Mouse (Mus musculus): ENCODE measurements around the gene Ripor3.

Ripor3 gene

GRCm38 (mm10) chr2:167957539-167957938 lies 52.9 kb downstream of the Ripor3 start:
- in situ Hi-C loops (cut with MboI), result no loop called here

DNA sequence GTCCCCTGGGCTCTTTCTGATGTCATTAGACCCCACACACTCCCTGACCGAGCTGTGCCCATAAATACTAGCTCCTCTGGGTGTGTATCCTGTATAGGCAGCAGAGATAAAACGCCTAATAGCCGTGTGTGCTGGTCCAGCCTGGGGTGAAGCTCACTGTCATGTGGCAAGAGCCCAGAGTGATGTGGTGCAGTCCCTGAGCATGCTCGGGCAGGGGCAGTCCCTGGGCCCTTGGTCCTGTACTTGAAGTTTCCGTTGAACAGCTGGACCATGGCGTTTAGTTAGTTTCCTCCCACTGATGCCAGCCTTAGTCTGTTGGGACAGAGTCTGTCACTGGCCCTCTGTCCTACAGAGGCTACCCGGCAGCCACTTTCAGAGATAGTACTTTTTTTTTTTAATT lies 55.5 kb downstream of the Ripor3 start:
- in situ Hi-C loops (cut with MboI), result no loop called here

- in situ Hi-C loops (cut with MboI), result no loop called here
Observed at GRCm38 (mm10) chr2:167953819-167954218, 56.6 kb downstream of the Ripor3 start.

- in situ Hi-C loops (cut with MboI), result no loop called here
Observed at GRCm38 (mm10) chr2:167951301-167952211, 58.9 kb downstream of the Ripor3 start.

DNA sequence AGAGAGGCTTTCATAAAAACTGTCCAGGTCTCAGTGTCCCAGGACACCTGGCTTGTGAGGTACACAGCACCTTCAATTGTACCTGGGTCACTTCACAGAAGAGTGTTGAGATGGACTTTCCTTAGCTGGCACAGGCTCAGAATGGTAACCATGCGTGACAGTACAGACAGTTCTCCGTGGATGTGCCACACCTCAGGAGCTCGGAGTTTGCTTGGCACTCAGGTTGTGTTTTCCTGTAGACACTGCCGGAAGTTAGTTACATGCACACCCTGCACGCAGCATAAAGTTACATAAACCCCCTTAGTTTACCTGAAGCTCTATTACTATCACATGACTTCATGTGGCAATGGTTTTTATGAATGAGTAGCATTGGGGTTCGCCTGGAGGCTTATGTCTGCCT lies 59.7 kb downstream of the Ripor3 start:
- in situ Hi-C loops (cut with MboI), result no loop called here

DNA sequence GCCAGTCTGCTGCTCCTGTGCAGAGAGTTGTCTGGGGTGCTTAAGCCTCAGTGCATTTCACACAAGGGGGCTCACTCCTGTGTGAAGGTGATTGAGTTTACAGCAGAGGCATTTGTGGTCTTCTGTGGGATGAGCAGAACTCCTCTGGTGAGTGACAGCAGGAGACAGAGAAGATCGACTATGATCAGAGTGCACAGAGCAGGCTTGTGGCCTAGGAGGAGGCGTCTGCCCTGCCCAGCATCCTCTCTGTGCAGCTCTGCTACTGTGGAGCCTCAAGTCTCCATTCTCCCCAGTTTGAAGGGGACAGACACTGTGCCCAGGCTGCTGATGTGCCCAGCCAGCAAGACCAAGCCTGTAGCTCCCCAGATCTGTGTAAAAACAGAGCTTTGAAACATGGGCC lies 60.6 kb downstream of the Ripor3 start:
- in situ Hi-C loops (cut with MboI), result no loop called here

DNA sequence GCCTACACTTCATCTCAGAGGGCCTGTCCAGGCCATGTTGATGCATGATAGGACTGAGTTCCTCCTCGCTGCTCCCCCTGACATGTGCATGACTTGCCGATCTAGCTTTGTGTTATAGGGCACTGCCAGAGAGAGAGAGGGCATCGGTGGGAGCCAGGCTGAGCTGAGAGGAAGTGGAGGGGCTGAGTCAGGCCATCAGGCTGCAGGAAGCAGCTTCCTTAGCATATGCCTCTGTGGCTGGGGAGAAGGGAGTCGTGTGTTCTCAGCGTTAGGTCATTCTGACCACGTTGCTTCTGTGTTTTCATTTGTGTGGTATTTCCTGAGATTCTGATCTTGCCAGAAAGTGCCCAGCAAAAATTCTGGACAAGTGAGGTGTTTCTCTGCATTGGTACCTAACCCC lies 61.2 kb downstream of the Ripor3 start:
- in situ Hi-C loops (cut with MboI), result no loop called here

DNA sequence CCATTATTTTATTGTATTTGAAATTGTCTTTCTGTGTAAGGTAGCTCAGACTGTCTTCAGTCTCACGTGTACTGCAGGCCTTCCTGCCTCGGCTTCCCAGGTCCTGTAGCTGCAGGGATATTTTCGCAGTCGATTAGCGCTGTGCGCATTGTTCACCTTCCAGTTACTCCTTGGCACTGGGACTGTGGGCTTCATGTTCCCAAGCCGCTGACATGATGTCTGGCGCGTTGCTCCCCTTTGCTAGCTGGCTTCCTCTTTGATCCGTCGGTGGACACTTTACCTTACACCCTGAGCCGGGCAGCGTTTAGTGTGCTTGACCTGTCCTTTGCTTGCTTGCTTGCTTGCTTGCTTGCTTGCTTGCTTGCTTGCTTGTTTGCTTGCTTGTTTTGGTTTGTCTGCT lies 61.9 kb downstream of the Ripor3 start:
- in situ Hi-C loops (cut with MboI), result no loop called here

DNA sequence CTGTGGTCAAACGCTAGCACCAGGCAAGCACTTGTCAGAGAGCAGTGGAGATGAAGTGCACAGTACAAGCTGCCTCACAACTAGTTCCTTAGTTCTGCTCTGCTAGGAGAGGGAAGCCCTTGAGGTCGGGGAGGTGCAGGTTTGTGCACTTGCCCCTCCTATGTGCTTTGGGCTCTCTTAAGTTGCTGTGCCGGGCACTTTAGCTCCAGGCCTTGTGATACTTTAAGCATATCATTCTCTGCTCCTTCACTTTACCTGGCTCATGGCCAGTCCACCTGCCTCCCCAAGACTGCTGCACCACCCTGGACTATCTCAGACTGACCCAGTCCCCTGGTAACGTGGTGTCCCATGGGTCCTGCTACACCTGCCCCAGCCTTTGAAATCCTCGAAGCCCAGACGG lies 62.4 kb downstream of the Ripor3 start:
- in situ Hi-C loops (cut with MboI), result no loop called here

- in situ Hi-C loops (cut with MboI), result no loop called here
Observed at GRCm38 (mm10) chr2:167947251-167947650, 63.2 kb downstream of the Ripor3 start.

GRCm38 (mm10) chr2:167945451-167945850 lies 65.0 kb downstream of the Ripor3 start:
- in situ Hi-C loops (cut with MboI), result no loop called here

DNA sequence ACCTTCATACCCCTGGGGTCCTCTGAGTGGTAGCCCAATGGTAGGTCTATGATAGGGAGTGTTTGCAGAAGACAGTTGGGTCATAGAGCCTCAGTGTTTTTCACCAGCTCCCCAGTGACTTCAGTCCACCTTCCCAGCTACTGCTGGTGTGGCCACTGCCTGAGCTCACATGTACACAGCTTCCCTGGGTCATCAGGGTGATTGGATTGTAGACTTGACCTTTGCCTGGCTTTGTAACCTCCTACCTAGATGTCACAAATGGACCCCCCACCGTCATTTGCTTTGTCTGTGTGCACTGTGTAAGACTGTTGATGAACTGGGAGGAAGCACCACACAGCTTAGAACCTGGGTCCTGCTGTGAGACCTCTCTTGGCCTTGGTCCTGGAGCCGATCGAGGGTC lies 66.2 kb downstream of the Ripor3 start:
- in situ Hi-C loops (cut with MboI), result no loop called here

- in situ Hi-C loops (cut with MboI), result no loop called here
Observed at GRCm38 (mm10) chr2:167942926-167943633, 67.3 kb downstream of the Ripor3 start.

DNA sequence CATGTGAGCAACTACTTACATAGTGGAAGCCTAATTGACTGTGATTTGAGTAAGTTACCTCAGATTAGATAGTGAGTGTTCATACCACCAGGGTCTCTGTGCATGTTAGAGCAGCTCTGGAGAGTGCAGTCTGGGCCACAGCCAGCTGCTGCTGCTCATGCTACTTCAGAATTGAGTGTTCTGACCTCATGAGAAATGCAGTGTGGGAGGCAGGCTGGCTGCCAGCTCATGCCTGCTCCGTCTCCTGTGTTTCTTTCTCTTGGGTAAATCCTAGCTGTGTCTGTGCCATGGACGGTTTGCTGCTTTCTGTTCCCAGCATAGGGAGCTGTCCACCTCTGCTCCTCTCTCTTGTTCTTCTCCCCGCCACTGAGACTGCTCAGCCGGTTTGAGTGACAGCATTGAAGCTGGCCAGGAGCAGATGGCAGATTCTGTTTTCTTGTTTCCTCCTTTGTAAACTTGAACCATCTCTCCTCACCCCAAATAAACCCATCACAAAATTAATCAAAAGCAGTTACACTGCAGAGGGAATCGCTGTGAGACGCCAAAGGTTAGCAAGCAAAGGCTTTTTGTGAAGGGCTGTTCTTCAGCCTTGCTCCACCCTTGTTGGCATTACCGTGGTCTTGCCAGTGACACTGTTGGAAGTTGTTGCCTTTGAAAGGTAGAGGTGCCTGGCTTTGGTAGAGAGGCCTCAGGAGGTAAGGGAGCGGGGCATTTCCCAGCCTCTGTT lies 68.1 kb downstream of the Ripor3 start:
- in situ Hi-C loops (cut with MboI), result no loop called here

DNA sequence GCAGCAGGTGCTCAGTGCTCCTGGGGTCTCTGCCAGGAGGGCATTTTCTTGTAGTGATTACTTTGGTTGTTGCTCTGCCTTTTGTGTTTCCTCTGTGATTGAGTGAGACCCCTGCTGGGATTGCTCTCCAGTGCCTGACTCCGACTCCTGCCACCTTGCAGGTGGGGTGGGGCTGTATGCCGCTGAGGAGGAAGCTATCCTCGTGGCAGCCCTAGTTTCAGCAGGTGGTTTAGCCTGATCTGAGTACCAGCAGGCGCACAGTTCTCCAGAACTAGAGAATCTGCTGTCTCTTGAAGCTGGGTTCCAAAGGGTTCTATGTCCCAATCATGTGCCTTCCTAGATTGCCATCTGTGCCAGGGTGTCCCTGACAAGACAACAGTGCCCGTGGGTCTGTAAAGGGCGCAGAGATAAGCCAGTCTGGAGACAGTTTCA lies 68.7 kb downstream of the Ripor3 start:
- in situ Hi-C loops (cut with MboI), result no loop called here

DNA sequence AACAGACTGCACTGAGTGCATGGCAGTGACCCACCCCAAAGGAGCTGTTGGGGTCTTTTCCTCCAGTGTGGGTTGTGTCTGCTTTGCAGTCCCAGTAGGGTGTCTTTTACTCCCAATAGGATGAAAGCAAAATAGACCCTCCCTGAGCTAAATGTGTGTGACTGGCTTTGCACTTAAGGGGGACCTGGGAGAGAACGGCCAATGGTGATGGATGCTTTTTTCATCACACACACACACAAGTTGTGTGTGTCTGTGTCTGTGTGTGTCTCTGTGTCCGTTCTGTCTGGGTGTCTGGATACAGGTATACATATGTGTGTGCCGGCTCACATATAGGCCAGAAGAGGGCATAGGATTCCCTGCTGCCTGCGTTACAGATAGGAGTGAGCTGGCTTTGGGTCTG lies 69.1 kb downstream of the Ripor3 start:
- in situ Hi-C loops (cut with MboI), result no loop called here

- in situ Hi-C loops (cut with MboI), result no loop called here
Observed at GRCm38 (mm10) chr2:167940636-167941035, 69.8 kb downstream of the Ripor3 start.

DNA sequence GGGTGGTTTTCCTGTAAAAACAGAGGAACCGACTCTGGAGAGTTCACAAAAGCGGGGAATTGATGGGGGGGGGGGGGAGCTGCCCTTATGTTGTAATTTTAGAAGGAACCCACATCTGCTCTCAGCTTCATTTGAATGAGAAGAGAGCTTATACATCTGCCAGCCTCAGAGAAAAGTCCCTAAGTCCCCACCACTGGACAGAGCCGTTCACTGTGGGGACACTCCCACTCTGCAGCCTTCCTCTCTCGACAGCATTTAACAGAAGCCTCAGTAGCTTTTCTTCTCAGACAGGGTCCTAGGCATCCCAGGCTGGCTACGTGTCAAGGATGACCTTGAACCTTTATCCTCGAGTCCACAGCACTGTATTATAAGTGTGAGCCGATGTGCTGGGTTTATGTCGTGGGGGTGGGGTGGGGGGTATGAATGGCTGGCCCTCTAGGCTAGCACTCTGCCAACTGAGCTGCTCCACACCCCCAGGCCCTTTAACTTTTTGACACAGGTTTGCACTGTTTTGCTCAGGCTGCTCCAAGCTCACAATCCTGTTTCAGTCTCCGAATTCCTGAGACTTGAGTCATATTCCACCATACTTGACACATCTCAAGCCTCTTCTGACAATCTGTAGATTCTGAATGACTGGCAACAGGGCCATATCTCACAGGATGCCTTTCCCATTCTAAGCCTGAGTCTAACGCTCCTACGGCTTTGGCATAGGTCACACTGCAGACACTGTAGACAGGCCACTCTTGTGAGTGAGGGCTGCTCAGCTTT lies 70.6 kb downstream of the Ripor3 start:
- in situ Hi-C loops (cut with MboI), result no loop called here

- in situ Hi-C loops (cut with MboI), result no loop called here
Observed at GRCm38 (mm10) chr2:167939204-167939603, 71.2 kb downstream of the Ripor3 start.

DNA sequence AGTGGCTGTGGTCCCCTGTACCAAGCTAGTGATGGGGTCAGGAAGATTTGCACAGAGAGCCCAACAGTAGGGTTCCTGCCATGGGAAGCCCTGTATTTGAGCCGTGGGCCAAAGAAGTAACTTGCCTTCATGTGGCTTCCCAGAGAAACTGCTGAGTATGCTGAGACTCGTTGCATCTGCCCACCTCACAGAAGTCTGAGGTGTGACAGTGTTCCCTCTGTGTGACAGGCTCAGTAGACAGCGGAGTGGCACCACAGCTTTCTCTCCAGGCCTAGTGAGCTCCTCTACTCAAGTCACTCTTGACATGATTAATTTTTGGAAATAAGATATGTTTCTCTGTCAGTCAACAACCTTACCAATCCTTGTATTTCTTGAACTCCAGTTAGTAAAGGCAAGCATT lies 71.6 kb downstream of the Ripor3 start:
- in situ Hi-C loops (cut with MboI), result no loop called here

DNA sequence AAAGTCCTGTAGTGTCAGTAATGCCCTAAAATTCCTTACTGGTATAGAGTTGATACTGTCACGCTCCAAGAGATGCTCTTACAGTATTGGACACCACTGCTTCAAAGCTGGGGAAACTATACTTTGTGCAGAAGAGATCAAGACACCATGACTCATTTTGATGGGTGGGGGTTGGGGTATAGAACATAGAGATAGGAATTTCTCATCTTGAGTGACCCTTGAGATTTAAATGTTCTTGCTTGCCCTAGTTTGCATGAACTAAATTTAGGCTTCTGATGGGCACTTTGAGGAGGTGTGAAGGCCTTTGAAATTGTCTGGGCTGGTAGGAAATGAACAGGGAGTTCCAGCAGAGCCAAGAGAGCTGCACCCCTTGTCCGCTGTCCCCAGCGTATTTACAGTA lies 74.5 kb downstream of the Ripor3 start:
- in situ Hi-C loops (cut with MboI), result no loop called here

DNA sequence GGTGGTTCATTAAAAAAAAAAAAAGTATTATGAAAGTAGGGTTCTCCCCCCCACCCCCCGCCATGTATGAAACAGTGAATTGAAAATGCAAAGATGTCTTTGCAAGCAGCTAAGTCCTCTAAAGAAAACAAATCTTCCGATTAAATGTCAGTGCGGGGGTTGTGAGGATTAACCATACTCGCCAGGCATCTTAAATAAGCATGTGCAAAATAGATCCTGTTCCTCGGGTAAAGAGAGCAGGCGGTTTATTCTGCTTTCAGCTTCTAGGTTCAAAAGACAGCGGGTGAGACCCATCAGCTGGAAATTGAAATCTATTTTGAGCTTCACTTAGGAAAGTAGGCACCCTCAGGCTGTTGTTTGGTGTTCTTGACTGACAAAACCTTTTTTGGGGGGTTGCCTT lies 77.0 kb downstream of the Ripor3 start:
- in situ Hi-C loops (cut with MboI), result no loop called here
